Mouse (Mus musculus) liver, postnatal 0 days (tissue): ENCODE data around the gene Acot12. TPM values are rescaled to one million over a fixed set of nuclear protein-coding genes. Genes with fewer than 3 reads are reported as not detected.

Experiments used
- ATAC-seq: fragments of 200-750 bp; cut with Nextera tagmentation; 2 replicates; pipeline ENCODE4 v1.8.0; 2017; ENCODE audit warnings: mild to moderate bottlenecking, moderate library complexity
- DNase-seq: peaks from one replicate; pipeline ENCODE4 v3.0.0-alpha.2; 2016
- H3K27ac ChIP-seq: fragments of 300-500 bp; sonication (generic); 2 replicates; pipeline ENCODE4 v1.5.1; 2014; ENCODE audit warnings: antibody characterized with exemption, moderate library complexity, mild to moderate bottlenecking, low read depth
- H3K27me3 ChIP-seq: fragments of 300-500 bp; sonication (generic); 2 replicates; pipeline ENCODE4 v1.6.1; 2014; ENCODE audit warnings: low read length, control low read depth, mixed read lengths; ENCODE audit not compliant: insufficient read depth
- H3K36me3 ChIP-seq: fragments of 300-500 bp; sonication (generic); replicated peaks from 2 replicates; pipeline ENCODE4 v1.6.1; 2014; ENCODE audit warnings: mild to moderate bottlenecking, control low read depth, low read length, moderate library complexity, mixed read lengths; ENCODE audit not compliant: insufficient read depth
- H3K4me1 ChIP-seq: fragments of 300-500 bp; sonication (generic); 2 replicates; pipeline ENCODE4 v1.6.1; 2014; ENCODE audit warnings: antibody characterized with exemption, mild to moderate bottlenecking, control low read depth; ENCODE audit not compliant: insufficient read depth
- H3K4me2 ChIP-seq: fragments of 300-500 bp; sonication (generic); 2 replicates; pipeline ENCODE4 v1.6.1; 2014; ENCODE audit warnings: low read depth, mild to moderate bottlenecking, low read length, moderate library complexity, mixed read lengths
- H3K4me3 ChIP-seq: fragments of 300-500 bp; sonication (generic); 2 replicates; pipeline ENCODE4 v1.5.1; 2014; ENCODE audit warnings: low read depth, low read length
- H3K9ac ChIP-seq: fragments of 300-500 bp; sonication (generic); replicated peaks from 2 replicates; pipeline ENCODE4 v1.6.1; 2014; ENCODE audit warnings: mild to moderate bottlenecking, moderate library complexity
- H3K9me3 ChIP-seq: fragments of 300-500 bp; sonication (generic); 2 replicates; pipeline ENCODE4 v1.6.1; 2016; ENCODE audit warnings: mild to moderate bottlenecking, control low read depth, low read length, mixed read lengths
- CTCF ChIP-seq: sonication (generic); IDR thresholded peaks from 2 replicates; pipeline ENCODE4 v1.5.1; 2016; ENCODE audit warnings: antibody characterized with exemption, low read depth
- EP300 ChIP-seq: IDR thresholded peaks from 2 replicates; pipeline ENCODE4 v1.6.1; 2016; ENCODE audit warnings: antibody characterized with exemption, low read depth, mild to moderate bottlenecking
- microRNA-seq: library from miRNA; unstranded; fragments of <30 nt; microRNA quantifications from one replicate; pipeline ENCODE4, GENCODE M21; 2016
- polyA plus RNA-seq: library from polyadenylated mRNA; unstranded; fragments of >200 nt; fragmentation: Nextera tagmentation; extraction: Ambion mirVana; gene quantifications from 2 replicates; pipeline ENCODE4 v1.2.1, GENCODE M21; 2015

The Acot12 gene
- polyA plus RNA-seq, 1 experiment from 2014 or later = 30.0 TPM

- ATAC-seq (no peak), DNase-seq (no peak)
- Histone ChIP-seq H3K4me2 (no peak overlapping the region), H3K9me3 (no peaks in the 10 kb centered on the region), H3K27me3 (no peaks in the 10 kb centered on the region), H3K4me3 (no peak overlapping the region), H3K36me3 (no peaks in the 10 kb centered on the region), H3K4me1 (no peaks in the 10 kb centered on the region), H3K9ac (no peak overlapping the region), H3K27ac (no peak overlapping the region)
- TF ChIP-seq CTCF (no peak), EP300 (no peak)
Measured at GRCm38 (mm10) chr13:91827876-91828275, 86.6 kb downstream of the Acot12 start.

Small RNA genes within 50 kb of the gene (microRNA-seq; reads per million reads assigned to microRNA genes)
- not detected for gene Gm27656

Other genes with a start within 250 kb of the Acot12 start
- 6.8 and 8.8 TPM in 2 replicates for gene Zcchc9, start 66.2 kb downstream of the Acot12 start, polyA plus RNA-seq
- gene Ckmt2, start 135.4 kb downstream of the Acot12 start, polyA plus RNA-seq = 0.33 and 9.0 TPM in 2 replicates